Mouse (Mus musculus): ENCODE results near the gene Slc25a21. TPM values are rescaled to one million over a fixed set of nuclear protein-coding genes. Genes with fewer than 3 reads are reported as not detected.

Gene Slc25a21
- polyA plus RNA-seq, 1 experiment from 2014 or later = 3.2 TPM

DNA sequence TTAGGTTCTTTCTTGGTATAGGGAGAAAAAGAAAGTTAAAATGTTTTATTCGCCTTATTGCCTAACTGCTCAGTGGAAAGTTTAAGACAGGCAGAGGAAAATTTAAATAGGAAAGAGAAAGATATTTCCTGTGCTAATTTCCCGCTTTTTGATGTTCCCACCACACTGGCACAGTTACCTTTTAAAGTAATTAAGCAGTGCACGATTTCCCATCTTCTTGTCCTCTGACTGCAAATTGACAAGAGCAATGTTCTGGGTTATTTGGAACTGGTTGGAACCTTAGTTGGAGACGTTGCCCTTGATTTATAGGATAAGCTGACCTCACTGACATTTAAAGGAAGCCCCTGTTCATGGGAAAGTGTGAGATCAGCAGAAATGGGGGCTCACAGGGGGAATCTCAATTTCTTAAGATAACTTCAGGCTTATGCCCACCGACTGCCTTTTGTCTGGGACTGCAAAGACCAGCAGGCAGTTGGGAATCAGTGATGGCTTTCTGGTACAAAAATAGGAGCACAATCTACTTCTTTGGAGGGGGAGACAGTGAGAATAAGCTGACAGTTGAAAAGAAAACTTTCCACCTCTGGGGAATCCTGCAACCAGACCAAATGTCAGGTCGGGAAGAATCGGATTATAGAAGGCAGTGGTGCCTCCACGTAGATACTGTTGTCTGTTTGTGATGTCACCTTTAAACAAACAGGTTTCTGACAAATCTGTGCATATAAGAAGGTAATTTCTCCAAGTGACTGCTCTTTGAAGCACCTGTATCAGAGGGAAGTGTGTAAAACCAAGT is 498.9 kb downstream of the Slc25a21 start:
- Histone ChIP-seq H3K27ac (no peak overlapping the region), H3K9ac (no peak overlapping the region), H3K36me3 (no peaks in the 10 kb centered on the region), H3K4me1 (peaks cover 20% of the 10 kb centered on the region), H3K27me3 (replicated peaks) (peaks cover 70% of the 10 kb centered on the region), H3K4me2 (no peak overlapping the region), H3K9me3 (no peaks in the 10 kb centered on the region), H3K4me3 (replicated peaks) (no peak overlapping the region)
- ATAC-seq (ENCODE audit: insufficient read depth, low FRiP score, low read depth) = no peak
- 5% methylated on average over 8 of the region's 8 CpGs for WGBS

DNA sequence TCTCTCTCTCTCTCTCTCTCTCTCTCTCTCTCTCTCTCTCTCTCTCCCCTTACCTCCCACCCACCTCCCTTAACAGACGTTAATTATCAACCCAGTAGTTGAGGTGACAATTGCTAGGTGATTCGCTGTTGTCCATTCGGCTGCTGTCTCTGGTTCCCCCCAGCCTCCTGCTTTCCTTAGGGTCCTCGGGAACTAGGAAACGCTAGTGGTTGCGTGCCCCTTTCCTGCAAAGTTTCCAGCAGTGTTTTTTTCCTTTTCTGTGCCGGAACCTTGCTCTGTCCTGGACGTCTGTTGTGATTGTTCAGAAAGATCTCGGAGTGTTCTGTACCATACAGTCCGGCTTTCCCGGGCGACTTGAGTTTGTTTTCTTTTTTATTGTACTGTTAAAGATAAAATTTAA is 499.5 kb downstream of the Slc25a21 start:
- no peak overlapping the region for H3K27ac ChIP-seq
- WGBS = 3% methylated on average over 12 of the region's 12 CpGs
- H3K9me3 ChIP-seq = no peaks in the 10 kb centered on the region
- peak overlapping the region; percentile 63 for H3K4me2 ChIP-seq
- H3K4me3 ChIP-seq (replicated peaks) = peak overlapping the region; percentile 40
- H3K36me3 ChIP-seq = no peaks in the 10 kb centered on the region
- peaks cover 20% of the 10 kb centered on the region for H3K4me1 ChIP-seq
- no peak overlapping the region for H3K9ac ChIP-seq
- ATAC-seq (ENCODE audit: insufficient read depth, low FRiP score, low read depth) = no peak
- peaks cover 76% of the 10 kb centered on the region for H3K27me3 ChIP-seq (replicated peaks)

GRCm38 (mm10) chr12:56697011-56697740 is 500.1 kb downstream of the Slc25a21 start:
- H3K9me3 ChIP-seq = no peaks in the 10 kb centered on the region
- H3K27ac ChIP-seq = no peak overlapping the region
- no peak for ATAC-seq (ENCODE audit: insufficient read depth, low FRiP score, low read depth)
- no peak overlapping the region for H3K9ac ChIP-seq
- H3K4me1 ChIP-seq = peaks cover 20% of the 10 kb centered on the region
- H3K27me3 ChIP-seq (replicated peaks) = peaks cover 77% of the 10 kb centered on the region
- H3K4me2 ChIP-seq = peak overlapping the region; percentile 63
- WGBS = under 1% methylated on average over 36 of the region's 36 CpGs
- H3K36me3 ChIP-seq = no peaks in the 10 kb centered on the region
- H3K4me3 ChIP-seq (replicated peaks) = peak overlapping the region; percentile 40

- peaks cover 84% of the 10 kb centered on the region for H3K27me3 ChIP-seq (replicated peaks)
- H3K4me3 ChIP-seq (replicated peaks) = peak overlapping the region; percentile 40
- WGBS = under 1% methylated on average over 57 of the region's 57 CpGs
- peak overlapping the region; percentile 63 for H3K4me2 ChIP-seq
- H3K27ac ChIP-seq = 0 out of 2 replicates have a peak overlapping the region, but pooled peaks have one; percentile 21
- no peak overlapping the region for H3K9ac ChIP-seq
- no peaks in the 10 kb centered on the region for H3K36me3 ChIP-seq
- H3K4me1 ChIP-seq = peaks cover 25% of the 10 kb centered on the region
- H3K9me3 ChIP-seq = no peaks in the 10 kb centered on the region
- 0 out of 2 replicates have a peak, but pooled peaks have one; percentile 4 for ATAC-seq (ENCODE audit: insufficient read depth, low FRiP score, low read depth)
Measured at GRCm38 (mm10) chr12:56696174-56697010, 500.9 kb downstream of the Slc25a21 start.

DNA sequence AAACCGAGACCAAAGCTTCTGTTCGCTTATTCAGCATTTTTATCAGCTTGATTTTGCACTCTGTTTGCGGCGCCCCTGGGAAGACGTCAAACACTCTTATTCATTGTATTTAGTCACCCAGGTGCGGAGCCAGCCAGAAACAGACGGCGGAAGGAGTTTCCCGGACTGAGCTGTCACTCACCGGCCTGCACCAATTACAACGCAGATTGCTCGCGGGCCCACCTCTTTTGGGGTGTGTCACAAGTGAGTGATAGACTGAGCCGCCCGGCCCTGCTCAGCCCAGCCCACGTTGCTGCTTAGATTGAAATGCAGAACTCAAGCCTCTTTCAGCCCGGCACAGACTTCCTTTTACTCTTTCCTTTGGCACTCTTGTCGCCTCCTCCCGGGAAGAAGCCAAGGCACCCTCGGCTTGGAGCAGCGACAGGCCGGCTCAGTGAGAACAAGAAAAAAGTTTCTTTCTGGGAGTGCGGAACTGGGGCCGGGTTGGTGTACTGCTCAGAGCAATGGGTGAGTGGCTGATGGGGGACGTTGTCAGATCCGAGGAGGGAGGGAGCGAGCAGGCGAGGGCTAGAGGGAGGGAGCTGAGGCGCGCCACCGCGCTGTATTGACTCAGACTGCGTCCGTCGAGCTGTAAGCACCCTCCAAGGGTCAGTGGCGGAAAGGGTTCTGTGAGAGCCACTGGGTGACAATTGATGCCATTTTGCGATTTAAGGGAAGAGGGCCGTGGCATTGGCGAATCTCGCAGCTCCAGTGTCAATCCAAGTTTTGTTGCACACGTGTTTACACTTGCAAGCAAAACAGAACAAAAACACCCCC is 501.7 kb downstream of the Slc25a21 start:
- Histone ChIP-seq H3K9me3 (no peaks in the 10 kb centered on the region), H3K36me3 (no peaks in the 10 kb centered on the region), H3K4me2 (peak overlapping the region; percentile 63), H3K27me3 (replicated peaks) (peaks cover 89% of the 10 kb centered on the region), H3K9ac (no peak overlapping the region), H3K4me1 (peaks cover 26% of the 10 kb centered on the region), H3K4me3 (replicated peaks) (peak overlapping the region; percentile 40), H3K27ac (peak overlapping the region; percentile 21; the same call in 1 of the 2 replicates)
- WGBS = under 1% methylated on average over 41 of the region's 41 CpGs
- peak; percentile 93 for ATAC-seq (ENCODE audit: insufficient read depth, low FRiP score, low read depth)

- ATAC-seq (ENCODE audit: insufficient read depth, low FRiP score, low read depth) = no peak
- Histone ChIP-seq H3K9me3 (no peaks in the 10 kb centered on the region), H3K27ac (no peak overlapping the region), H3K4me1 (peaks cover 27% of the 10 kb centered on the region), H3K27me3 (replicated peaks) (peaks cover 91% of the 10 kb centered on the region), H3K4me3 (replicated peaks) (peak overlapping the region; percentile 40), H3K36me3 (no peaks in the 10 kb centered on the region), H3K4me2 (peak overlapping the region; percentile 63), H3K9ac (no peak overlapping the region)
- WGBS = 2% methylated on average over 11 of the region's 11 CpGs
Measured at GRCm38 (mm10) chr12:56694936-56695335, 502.3 kb downstream of the Slc25a21 start.

GRCm38 (mm10) chr12:56694361-56694760 is 502.9 kb downstream of the Slc25a21 start:
- Histone ChIP-seq H3K27me3 (replicated peaks) (peaks cover 91% of the 10 kb centered on the region), H3K9me3 (no peaks in the 10 kb centered on the region), H3K4me3 (replicated peaks) (no peak overlapping the region), H3K9ac (no peak overlapping the region), H3K27ac (no peak overlapping the region), H3K4me1 (peaks cover 30% of the 10 kb centered on the region), H3K36me3 (no peaks in the 10 kb centered on the region), H3K4me2 (no peak overlapping the region)
- ATAC-seq (ENCODE audit: insufficient read depth, low FRiP score, low read depth) = no peak
- WGBS = 8% methylated on average over 14 of the region's 14 CpGs

DNA sequence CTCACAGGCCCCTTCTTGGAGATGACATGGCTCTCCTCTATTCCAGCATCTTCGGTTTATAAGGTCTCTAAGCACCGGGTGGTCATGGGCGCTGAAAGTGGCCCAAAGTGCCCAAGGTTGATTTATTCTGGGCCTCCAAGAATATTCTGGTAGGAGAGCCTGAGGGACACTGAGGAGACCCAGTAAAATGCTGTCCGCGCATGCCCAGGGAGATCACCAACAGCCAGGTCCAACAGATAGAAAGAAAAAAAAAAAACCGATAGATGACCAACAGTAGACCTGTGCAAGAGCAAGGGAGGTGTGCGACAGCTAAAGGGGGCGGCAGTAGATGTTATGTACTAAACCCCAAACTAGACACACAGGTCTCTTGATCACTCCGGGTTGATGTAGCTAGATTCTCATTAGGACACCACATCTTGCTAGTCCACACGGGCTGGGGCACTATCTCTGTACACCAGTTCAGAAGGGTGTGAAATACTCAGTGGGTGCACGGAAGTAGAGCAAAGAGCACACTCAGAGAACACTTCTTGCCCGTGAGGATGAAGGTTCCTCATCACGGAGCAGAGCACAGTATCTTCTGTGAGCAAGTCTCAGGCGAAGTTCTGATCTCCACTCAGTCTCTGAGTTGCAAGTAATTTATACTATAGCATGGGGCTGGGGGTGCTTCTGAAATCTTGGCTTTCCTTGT is 503.7 kb downstream of the Slc25a21 start:
- no peak overlapping the region for H3K4me2 ChIP-seq
- no peak overlapping the region for H3K4me3 ChIP-seq (replicated peaks)
- H3K27me3 ChIP-seq (replicated peaks) = peaks cover 93% of the 10 kb centered on the region
- no peaks in the 10 kb centered on the region for H3K9me3 ChIP-seq
- no peak for ATAC-seq (ENCODE audit: insufficient read depth, low FRiP score, low read depth)
- no peaks in the 10 kb centered on the region for H3K36me3 ChIP-seq
- no peak overlapping the region for H3K9ac ChIP-seq
- 16% methylated on average over 14 of the region's 14 CpGs for WGBS
- H3K27ac ChIP-seq = no peak overlapping the region
- peaks cover 30% of the 10 kb centered on the region for H3K4me1 ChIP-seq

- Histone ChIP-seq H3K4me3 (replicated peaks) (no peak overlapping the region), H3K4me2 (0 out of 2 replicates have a peak overlapping the region, but pooled peaks have one; percentile 11), H3K27ac (no peak overlapping the region), H3K4me1 (peaks cover 30% of the 10 kb centered on the region), H3K27me3 (replicated peaks) (peaks cover 94% of the 10 kb centered on the region), H3K36me3 (no peaks in the 10 kb centered on the region), H3K9me3 (no peaks in the 10 kb centered on the region), H3K9ac (no peak overlapping the region)
- 9% methylated on average over 19 of the region's 19 CpGs for WGBS
- ATAC-seq (ENCODE audit: insufficient read depth, low FRiP score, low read depth) = no peak
Measured at GRCm38 (mm10) chr12:56692536-56692935, 504.7 kb downstream of the Slc25a21 start.

DNA sequence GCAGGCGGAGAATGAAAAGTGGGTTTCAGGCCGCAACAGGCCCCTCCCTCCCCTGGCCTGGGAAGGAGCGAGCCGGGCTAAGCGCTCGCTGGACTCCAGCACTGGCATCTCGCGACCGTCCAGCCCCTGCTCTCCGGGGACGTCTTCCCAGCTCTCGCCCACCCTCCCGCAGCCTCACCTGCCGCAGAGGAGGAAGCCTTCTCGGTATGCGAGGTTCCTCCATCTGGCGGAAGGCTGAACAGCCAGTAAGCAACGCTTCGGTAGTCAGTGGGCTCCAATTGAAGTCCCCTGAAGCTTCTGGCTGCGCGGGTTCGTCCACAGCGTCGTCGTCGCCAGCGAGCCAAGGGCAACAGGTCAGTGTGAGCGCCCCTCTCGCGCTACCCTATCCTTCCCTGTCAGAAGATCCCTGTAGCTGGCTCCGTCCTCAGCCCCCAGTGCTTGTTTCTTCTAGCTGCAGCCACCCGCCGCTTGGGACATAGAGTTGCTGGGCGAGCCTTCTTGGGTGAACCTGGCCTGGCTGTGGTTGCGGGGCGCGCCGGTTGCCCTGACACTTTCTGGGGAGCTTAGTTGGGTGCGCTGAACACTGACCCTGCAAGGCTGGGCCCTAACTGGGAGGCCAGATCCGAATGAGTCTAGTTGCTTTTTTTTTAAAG is 505.7 kb downstream of the Slc25a21 start, which contains the start of gene Pax9:
Pax9 (plus strand) TSS at position 341 of the 653 bp plus-strand sequence.
- peak within 1 kb of the TSS; percentile 28 for H3K4me3 ChIP-seq (replicated peaks)
- peaks cover 22% of the 10 kb centered on the region for H3K4me1 ChIP-seq
- peaks cover 90% of the 10 kb centered on the region for H3K27me3 ChIP-seq (replicated peaks)
- no peak within 1 kb of the TSS for H3K27ac ChIP-seq
- 2% methylated on average over 33 of the region's 40 CpGs for WGBS
- H3K36me3 ChIP-seq = no peaks in the 10 kb centered on the region
- ATAC-seq (ENCODE audit: insufficient read depth, low FRiP score, low read depth) = no peak
- H3K9me3 ChIP-seq = no peaks in the 10 kb centered on the region
- peak within 1 kb of the TSS; percentile 43 for H3K4me2 ChIP-seq
- no peak within 1 kb of the TSS for H3K9ac ChIP-seq
